Mouse (Mus musculus): ENCODE results near the gene Odf3b. TPM values are rescaled to one million over a fixed set of nuclear protein-coding genes. Genes with fewer than 3 reads are reported as not detected.

The Odf3b gene
- total and polyA plus RNA-seq, 2 experiments from 2014 or later, result 0.67 TPM; not detected in 1

DNA sequence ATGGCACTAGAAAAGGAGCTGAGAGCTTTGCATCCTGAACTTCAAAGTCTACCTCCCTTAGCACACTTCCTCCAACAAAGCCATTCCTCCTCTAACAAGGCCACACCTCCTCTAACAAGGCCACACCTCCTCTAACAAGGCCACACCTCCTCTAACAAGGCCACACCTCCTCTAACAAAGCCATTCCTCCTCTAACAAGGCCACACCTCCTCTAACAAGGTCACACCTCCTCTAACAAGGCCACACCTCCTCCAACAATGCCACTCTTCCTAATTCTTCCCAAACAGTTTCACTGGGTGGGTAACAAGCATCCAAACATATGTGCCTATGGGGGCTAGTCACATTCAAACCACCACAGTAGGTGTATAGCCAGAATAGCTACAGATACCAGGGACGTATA is 23.4 kb upstream of the Odf3b start:
- ATAC-seq (ENCODE audit: insufficient read depth, low read depth), result no peak
- WGBS, result 78% methylated on average over 1 of the region's 1 CpGs
- Histone ChIP-seq H3K9ac (replicated peaks; ENCODE audit: low read depth, low read length) (no peak overlapping the region), H3K36me3 (replicated peaks; ENCODE audit: control insufficient read depth, insufficient read depth, low read length) (no peaks in the 10 kb centered on the region), H3K27me3 (ENCODE audit: control insufficient read depth, insufficient read depth, low read length) (no peaks in the 10 kb centered on the region), H3K27ac (ENCODE audit: low read depth) (no peak overlapping the region), H3K9me3 (replicated peaks; ENCODE audit: control insufficient read depth, low read length) (peaks cover 13% of the 10 kb centered on the region; the same call in 1 of the 2 replicates), H3K4me1 (ENCODE audit: control insufficient read depth, insufficient read depth) (no peaks in the 10 kb centered on the region), H3K4me2 (ENCODE audit: low read depth, low read length) (no peak overlapping the region), H3K4me3 (ENCODE audit: low read depth, low read length) (no peak overlapping the region)
- DNase-seq (ENCODE audit: low spot score), result no peak
- TF ChIP-seq CTCF (IDR thresholded peaks at IDR 0.05; ENCODE audit: low read depth) (no peak), EP300 (IDR thresholded peaks at IDR 0.05; ENCODE audit: low read depth) (no peak)

GRCm38 (mm10) chr15:89399716-89400115 is 20.6 kb upstream of the Odf3b start:
- Histone ChIP-seq H3K27me3 (ENCODE audit: control insufficient read depth, insufficient read depth, low read length) (no peaks in the 10 kb centered on the region), H3K4me1 (ENCODE audit: control insufficient read depth, insufficient read depth) (no peaks in the 10 kb centered on the region), H3K4me2 (ENCODE audit: low read depth, low read length) (no peak overlapping the region), H3K4me3 (ENCODE audit: low read depth, low read length) (no peak overlapping the region), H3K27ac (ENCODE audit: low read depth) (no peak overlapping the region), H3K36me3 (replicated peaks; ENCODE audit: control insufficient read depth, insufficient read depth, low read length) (no peaks in the 10 kb centered on the region), H3K9me3 (replicated peaks; ENCODE audit: control insufficient read depth, low read length) (0 out of 2 replicates have a peak, but pooled peaks cover 3% of the 10 kb centered on the region), H3K9ac (replicated peaks; ENCODE audit: low read depth, low read length) (no peak overlapping the region)
- 80% methylated on average over 1 of the region's 1 CpGs for WGBS
- ATAC-seq (ENCODE audit: insufficient read depth, low read depth), result no peak
- DNase-seq (ENCODE audit: low spot score), result no peak
- TF ChIP-seq CTCF (IDR thresholded peaks at IDR 0.05; ENCODE audit: low read depth), result no peak
- no peak for TF ChIP-seq EP300 (IDR thresholded peaks at IDR 0.05; ENCODE audit: low read depth)

DNA sequence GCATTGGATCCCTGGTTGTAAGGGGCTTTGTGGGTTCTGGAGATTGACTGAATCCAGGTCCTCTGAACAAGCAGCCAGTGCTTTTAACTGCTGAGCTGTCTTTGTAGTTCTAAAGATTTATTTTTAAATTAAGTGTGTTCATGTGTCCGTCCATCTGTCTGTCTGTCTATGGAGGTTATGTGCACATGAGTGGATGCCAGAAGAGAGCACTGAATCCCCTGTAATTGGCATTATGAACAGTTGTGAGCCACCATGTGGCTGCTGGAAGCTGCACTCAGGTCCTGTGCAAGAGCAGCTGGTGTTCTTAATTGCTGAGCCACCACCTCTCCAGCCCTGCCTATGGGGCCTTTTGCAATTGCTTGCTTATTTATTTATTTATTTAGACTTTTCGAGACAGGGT is 19.1 kb upstream of the Odf3b start:
- no peak for TF ChIP-seq EP300 (IDR thresholded peaks at IDR 0.05; ENCODE audit: low read depth)
- no peak for TF ChIP-seq CTCF (IDR thresholded peaks at IDR 0.05; ENCODE audit: low read depth)
- Histone ChIP-seq H3K9me3 (replicated peaks; ENCODE audit: control insufficient read depth, low read length) (no peaks in the 10 kb centered on the region), H3K27me3 (ENCODE audit: control insufficient read depth, insufficient read depth, low read length) (no peaks in the 10 kb centered on the region), H3K4me1 (ENCODE audit: control insufficient read depth, insufficient read depth) (no peaks in the 10 kb centered on the region), H3K4me3 (ENCODE audit: low read depth, low read length) (no peak overlapping the region), H3K4me2 (ENCODE audit: low read depth, low read length) (no peak overlapping the region), H3K36me3 (replicated peaks; ENCODE audit: control insufficient read depth, insufficient read depth, low read length) (no peaks in the 10 kb centered on the region), H3K27ac (ENCODE audit: low read depth) (no peak overlapping the region), H3K9ac (replicated peaks; ENCODE audit: low read depth, low read length) (no peak overlapping the region)
- 76% methylated on average over 2 of the region's 2 CpGs for WGBS
- DNase-seq (ENCODE audit: low spot score) (no peak), ATAC-seq (ENCODE audit: insufficient read depth, low read depth) (no peak)

DNA sequence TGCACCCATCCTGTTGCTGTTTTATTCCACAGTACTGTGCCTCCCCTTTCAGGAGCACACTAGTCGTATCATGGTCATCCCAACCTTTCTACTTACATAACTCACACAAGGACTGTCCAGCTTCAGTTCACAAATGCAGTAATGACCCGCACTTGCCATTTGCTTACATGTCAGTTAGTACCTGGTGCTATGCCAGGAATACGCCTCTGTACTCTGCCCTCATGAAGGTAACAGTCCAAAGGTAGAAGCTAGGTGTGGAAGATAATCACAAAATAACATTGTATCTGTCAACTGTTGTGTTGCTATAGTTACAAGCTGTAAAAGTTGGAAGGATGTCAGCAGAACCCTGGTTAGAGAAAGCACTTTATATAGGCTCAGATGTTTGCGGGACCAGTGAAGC is 17.8 kb upstream of the Odf3b start:
- no peak overlapping the region for H3K4me2 ChIP-seq (ENCODE audit: low read depth, low read length)
- H3K4me1 ChIP-seq (ENCODE audit: control insufficient read depth, insufficient read depth), result no peaks in the 10 kb centered on the region
- WGBS, result 81% methylated on average over 4 of the region's 4 CpGs
- H3K27me3 ChIP-seq (ENCODE audit: control insufficient read depth, insufficient read depth, low read length), result no peaks in the 10 kb centered on the region
- H3K9ac ChIP-seq (replicated peaks; ENCODE audit: low read depth, low read length), result no peak overlapping the region
- DNase-seq (ENCODE audit: low spot score) (no peak), ATAC-seq (ENCODE audit: insufficient read depth, low read depth) (no peak)
- H3K4me3 ChIP-seq (ENCODE audit: low read depth, low read length), result no peak overlapping the region
- no peaks in the 10 kb centered on the region for H3K36me3 ChIP-seq (replicated peaks; ENCODE audit: control insufficient read depth, insufficient read depth, low read length)
- no peaks in the 10 kb centered on the region for H3K9me3 ChIP-seq (replicated peaks; ENCODE audit: control insufficient read depth, low read length)
- TF ChIP-seq CTCF (IDR thresholded peaks at IDR 0.05; ENCODE audit: low read depth), result no peak
- no peak for TF ChIP-seq EP300 (IDR thresholded peaks at IDR 0.05; ENCODE audit: low read depth)
- H3K27ac ChIP-seq (ENCODE audit: low read depth), result no peak overlapping the region

DNA sequence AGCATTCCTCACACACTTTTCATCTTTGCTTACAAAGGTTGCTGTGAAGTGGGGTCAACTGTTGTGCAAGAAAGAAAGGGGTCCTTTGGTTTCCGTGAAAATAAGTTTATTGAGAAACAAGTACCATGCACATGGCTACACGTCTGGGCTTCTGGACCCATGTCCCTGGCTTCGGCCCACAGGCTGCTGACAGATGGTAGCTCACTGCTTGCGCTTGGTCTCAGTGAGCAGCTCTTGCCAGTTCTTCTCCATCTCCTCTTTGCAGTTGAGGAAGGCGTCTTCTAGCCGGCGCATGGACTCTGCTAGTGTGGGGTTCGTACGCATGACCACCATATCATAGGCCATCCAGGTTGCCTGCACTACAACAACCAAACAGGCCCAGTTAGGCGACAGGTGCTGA is 11.0 kb upstream of the Odf3b start:
- WGBS, result 89% methylated on average over 10 of the region's 10 CpGs
- ATAC-seq (ENCODE audit: insufficient read depth, low read depth), result no peak
- TF ChIP-seq CTCF (IDR thresholded peaks at IDR 0.05; ENCODE audit: low read depth), result no peak
- no peak for TF ChIP-seq EP300 (IDR thresholded peaks at IDR 0.05; ENCODE audit: low read depth)

DNA sequence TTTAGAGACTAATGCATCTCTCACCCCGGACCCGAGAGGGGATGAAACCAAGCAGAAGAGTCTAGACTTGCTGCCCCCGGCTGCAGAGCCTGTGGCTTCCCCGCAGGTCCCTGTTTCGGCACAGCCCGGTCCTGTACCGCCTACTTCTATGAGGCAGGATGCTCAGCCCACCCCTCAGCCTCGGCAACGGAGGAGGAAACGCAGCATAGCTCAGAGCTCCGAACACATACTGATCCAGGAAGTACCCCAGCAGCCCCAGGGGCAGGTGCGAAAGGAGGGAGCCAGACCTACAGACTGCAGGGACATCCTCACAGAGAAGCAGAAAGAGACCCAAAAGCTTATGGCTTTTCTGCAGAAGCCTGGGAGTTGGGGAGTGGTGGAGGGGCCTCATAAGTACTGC is 8.0 kb upstream of the Odf3b start:
- WGBS, result 41% methylated on average over 12 of the region's 12 CpGs

More for the DNA sequence above, 11.0 kb upstream of the Odf3b start:
- Histone ChIP-seq H3K4me3 (ENCODE audit: low read depth, low read length) (no peak overlapping the region), H3K9ac (replicated peaks; ENCODE audit: low read depth, low read length) (no peak overlapping the region), H3K9me3 (replicated peaks; ENCODE audit: control insufficient read depth, low read length) (no peaks in the 10 kb centered on the region), H3K27me3 (ENCODE audit: control insufficient read depth, insufficient read depth, low read length) (no peaks in the 10 kb centered on the region), H3K36me3 (replicated peaks; ENCODE audit: control insufficient read depth, insufficient read depth, low read length) (no peaks in the 10 kb centered on the region), H3K27ac (ENCODE audit: low read depth) (no peak overlapping the region), H3K4me2 (ENCODE audit: low read depth, low read length) (no peak overlapping the region), H3K4me1 (ENCODE audit: control insufficient read depth, insufficient read depth) (no peaks in the 10 kb centered on the region)
- no peak for DNase-seq (ENCODE audit: low spot score)

More for the DNA sequence above, 8.0 kb upstream of the Odf3b start:
- no peak overlapping the region for H3K27ac ChIP-seq (ENCODE audit: low read depth)
- no peaks in the 10 kb centered on the region for H3K27me3 ChIP-seq (ENCODE audit: control insufficient read depth, insufficient read depth, low read length)
- H3K4me3 ChIP-seq (ENCODE audit: low read depth, low read length), result no peak overlapping the region
- ATAC-seq (ENCODE audit: insufficient read depth, low read depth) (no peak), DNase-seq (ENCODE audit: low spot score) (no peak)
- no peaks in the 10 kb centered on the region for H3K4me1 ChIP-seq (ENCODE audit: control insufficient read depth, insufficient read depth)
- TF ChIP-seq CTCF (IDR thresholded peaks at IDR 0.05; ENCODE audit: low read depth) (no peak), EP300 (IDR thresholded peaks at IDR 0.05; ENCODE audit: low read depth) (no peak)
- H3K4me2 ChIP-seq (ENCODE audit: low read depth, low read length), result no peak overlapping the region
- H3K9me3 ChIP-seq (replicated peaks; ENCODE audit: control insufficient read depth, low read length), result no peaks in the 10 kb centered on the region
- H3K9ac ChIP-seq (replicated peaks; ENCODE audit: low read depth, low read length), result no peak overlapping the region
- no peaks in the 10 kb centered on the region for H3K36me3 ChIP-seq (replicated peaks; ENCODE audit: control insufficient read depth, insufficient read depth, low read length)
